Mouse (Mus musculus): Measurements from ENCODE around the gene Olfr155.

The Olfr155 gene

DNA sequence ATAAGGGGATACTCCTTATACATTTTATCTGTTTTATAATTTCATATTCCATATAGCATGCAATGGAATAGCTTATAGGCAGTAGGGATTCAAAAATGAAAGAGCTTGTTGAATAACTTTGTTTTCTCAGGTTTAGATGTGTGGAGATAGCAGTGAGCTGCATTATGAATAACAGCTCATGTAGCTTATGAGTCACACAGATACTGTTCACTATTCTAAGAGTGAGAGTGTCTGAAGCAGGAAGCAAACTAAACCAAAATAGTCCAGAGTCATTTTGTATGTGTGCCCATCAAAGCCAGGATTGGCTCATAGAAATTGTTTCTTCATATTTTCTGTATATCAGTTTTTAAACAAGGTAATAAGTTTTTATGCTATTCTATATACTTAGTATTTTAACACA is 45.8 kb downstream of the Olfr155 start:
- no peak for DNase-seq (ENCODE audit: low spot score)

DNA sequence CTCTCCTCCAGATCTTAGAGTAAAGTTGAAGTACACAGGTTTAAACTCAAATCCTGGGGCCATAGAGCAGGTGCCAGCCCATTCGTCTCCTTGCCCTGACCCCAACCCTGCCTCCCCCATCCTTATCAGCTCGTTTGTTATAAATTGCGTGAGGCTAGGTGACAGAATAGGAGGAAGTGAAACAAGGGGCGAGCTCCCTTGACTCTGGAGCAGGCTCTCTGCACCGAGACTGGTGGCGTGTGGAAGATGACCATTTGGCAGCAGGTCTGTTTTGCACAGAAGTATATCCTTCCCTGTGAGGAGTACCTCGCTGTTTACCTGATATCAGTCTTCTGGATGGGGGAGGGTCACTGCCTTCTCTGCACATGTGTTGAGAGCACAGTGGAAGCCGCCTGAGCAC is 47.8 kb downstream of the Olfr155 start:
- DNase-seq (ENCODE audit: low spot score) = no peak

DNA sequence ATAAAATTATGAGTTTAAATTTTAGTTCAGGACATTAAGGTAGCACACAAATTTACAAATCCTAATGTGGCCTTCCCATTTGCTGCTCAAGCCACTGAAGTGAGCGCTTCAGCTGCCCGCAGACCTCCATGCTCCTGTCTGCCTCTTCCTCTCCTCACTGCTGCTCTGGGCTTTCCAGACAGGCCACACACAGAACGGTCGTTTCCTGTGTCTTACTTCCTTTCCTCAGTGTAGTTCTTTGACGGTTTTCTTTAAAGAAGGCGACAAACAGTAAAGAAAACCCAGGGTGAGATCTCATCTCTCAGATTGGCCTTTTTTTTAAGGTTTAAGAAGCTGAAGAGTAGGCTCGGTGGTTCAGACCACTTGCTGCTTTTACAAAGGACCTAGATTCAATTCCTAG is 52.3 kb downstream of the Olfr155 start:
- DNase-seq (ENCODE audit: low spot score) = no peak

DNA sequence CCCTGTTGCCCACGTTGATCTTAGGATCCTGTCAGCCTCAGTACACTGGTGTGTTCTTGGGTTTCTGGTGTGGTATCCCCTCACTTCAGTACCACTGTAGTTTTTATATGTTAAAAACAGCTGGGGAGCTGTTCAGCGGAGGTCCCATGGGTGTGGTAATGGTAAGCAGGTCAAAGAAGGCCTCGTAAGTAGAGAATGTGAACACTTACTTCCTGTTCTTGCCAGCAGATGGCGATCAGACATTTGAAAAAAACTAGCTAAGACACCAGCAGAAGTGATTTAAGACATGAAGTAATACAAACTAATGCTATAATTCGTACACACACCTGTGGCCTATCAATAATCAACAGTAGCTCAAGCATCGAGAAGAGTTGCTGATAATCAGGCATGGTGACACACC is 55.1 kb downstream of the Olfr155 start:
- no peak for DNase-seq (ENCODE audit: low spot score)

All from spleen, adult 12 weeks (tissue).